Mouse (Mus musculus) mouse embryonic stem cell (cell line): ENCODE measurements around the gene Noc3l.

Source experiments
- in situ Hi-C, 2 experiments: fragments of 300-500 bp; cut with MboI; formaldehyde crosslinking; loops; 1 replicate in 1 of 2; 3 replicates in 1 of 2; pipeline ENCODE4 v1.14.3; 2019 to 2020; ENCODE audit warnings: low sequenced_read_pairs in 2 of 2, low pct_unique_long_range_greater_than_20kb in 1 of 2, mixed read lengths in 1 of 2; ENCODE audit not compliant: unreplicated experiment in 1 of 2

The Noc3l gene

DNA sequence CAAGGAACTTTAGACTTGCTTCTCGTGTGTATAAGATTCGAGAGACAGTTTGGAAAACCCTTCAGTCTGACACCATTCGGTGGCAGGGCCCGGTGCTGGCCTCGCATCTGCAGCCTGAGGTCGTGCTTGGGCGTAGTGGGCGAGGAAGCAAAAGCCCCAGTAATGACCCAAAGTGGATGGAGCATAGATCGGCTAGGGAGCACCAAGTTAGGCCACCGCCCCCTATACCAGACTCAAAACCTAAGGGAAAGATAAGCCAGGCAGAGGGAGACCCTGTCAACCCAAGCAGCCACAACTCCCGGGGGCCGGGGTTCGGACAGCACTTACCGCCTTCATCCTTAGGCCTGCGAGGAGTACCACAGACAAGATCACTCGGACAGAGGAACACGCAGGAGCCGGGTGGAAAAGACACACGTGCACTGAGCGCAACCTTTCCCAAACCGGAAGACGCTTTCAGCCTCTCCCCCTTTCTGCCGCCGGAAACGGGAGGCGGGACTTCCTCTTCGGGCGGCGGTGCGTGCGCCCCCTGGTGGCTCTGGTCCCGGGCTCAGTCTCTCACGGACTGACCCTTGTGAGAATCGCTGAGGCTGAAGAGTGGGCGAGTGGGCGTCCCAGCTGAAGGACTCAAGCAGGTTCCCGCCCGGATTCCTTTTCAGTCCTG lies at the start of gene Noc3l:
TSS of gene Noc3l (minus strand) at position 472 of the 661 bp plus-strand sequence.
- in situ Hi-C loops = loop anchor here in 1 of 2 experiments (25.0 kb wide), 1 partner anchor 118 kb away; the partner anchor contains the start of gene Hells

GRCm38 (mm10) chr19:38862523-38862922 lies 43.5 kb upstream of the Noc3l start:
- in situ Hi-C loops = no loop called here

GRCm38 (mm10) chr19:38858224-38858623 lies 39.2 kb upstream of the Noc3l start:
- in situ Hi-C loops = no loop called here

GRCm38 (mm10) chr19:38846373-38846772 lies 27.3 kb upstream of the Noc3l start:
- in situ Hi-C loops = no loop called here

DNA sequence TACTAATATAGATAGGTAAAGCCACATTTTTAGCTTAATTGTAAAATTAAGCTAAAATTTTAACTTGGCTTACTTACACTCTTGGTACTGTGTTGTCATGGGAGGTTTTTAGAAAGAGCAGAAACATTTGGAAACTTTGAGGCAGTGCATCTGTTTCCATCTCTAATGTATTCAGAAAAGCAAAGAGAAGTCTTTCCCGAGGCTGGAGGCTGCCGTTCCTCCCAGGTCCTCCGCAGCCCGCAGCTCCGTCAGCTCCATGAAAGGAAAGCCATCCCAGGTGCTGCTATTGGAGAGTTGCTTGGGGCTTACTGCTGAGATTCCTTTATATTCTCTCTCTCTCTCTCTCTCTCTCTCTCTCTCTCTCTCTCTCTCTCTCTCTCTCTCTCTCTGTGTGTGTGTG lies 25.8 kb upstream of the Noc3l start:
- in situ Hi-C loops = no loop called here

DNA sequence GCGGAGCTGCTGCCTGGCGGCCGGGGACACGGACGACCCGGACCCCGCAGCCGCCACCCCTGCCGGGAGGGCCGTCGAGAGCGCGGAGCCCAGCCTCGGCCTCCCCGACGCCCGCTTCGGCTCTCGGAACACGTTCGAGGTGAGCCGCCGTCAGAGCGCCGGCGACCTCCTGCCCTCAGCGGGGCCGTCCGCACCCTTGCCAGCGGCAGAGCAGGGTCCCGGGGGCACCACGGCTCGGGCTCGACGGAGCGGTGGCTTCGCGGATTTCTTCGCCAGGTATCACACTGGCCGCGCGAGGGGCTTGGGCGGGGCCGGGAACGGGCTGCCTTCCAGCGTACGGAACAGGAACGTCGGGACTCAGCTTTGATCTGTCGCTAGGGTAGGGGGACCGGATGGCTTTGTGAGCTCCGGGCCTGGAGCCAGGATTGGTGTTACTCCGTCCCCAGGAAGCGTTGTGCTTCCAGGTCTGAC lies 18.2 kb upstream of the Noc3l start:
- in situ Hi-C loops = no loop called here

DNA sequence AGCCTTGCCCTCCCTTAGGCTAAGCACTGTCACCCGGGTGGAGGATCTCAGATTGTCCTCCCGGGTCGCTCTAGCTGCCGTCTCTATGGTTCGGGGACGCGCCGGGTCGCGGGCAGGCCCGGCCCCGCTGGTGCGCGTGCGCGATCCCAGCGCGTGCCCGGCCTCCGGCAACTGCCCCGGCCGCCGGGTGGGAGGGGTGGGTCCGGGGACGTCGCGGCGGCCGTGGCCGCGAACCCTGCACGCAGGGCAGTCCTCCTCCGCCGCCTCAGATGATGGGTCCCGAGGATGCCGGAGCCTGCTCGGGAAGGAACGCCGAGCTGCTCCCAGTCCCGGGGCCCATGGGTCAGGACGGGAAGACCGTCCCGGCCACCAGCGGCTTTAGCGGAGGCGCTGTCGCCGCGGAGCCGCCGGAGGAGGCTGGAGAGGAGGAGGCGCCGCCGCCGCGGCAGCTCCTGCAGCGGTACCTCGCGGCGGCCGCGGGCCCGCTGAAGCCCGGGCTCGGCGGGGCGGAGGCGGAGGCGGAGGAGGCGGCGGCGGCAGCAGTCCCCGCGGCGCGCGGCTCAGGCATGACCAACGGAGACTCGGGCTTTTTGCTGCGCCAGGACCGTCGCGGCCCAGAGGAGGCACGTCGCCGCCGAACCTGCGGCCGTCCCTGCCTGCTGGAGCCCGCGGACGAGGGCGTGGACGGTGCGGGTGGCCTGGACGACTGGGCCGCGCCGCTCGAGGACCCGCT lies 17.6 kb upstream of the Noc3l start, which contains the start of gene Tbc1d12:
TSS of gene Tbc1d12 (plus strand) at position 142 of the 733 bp plus-strand sequence.
- in situ Hi-C loops = no loop called here

GRCm38 (mm10) chr19:38836084-38836437 lies 17.0 kb upstream of the Noc3l start:
- in situ Hi-C loops = no loop called here

DNA sequence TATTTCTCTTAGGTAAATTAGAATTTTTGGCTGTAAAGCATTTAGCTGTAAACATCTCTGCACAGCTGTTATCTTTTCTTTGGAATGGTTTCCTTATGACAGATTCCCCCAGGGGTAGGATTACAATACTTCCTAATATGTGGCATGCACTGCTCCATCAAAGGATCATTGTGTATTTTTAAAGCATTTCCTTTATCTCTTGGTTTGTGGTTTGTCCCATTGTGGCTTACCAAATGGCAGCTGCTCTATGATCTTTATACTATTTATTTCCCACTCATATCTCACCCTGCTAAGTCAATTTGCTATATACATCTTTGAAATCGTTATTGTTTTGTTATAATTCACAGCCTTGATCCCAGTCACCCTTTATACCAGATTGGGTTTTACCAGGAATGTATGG lies 14.2 kb upstream of the Noc3l start:
- in situ Hi-C loops = no loop called here

DNA sequence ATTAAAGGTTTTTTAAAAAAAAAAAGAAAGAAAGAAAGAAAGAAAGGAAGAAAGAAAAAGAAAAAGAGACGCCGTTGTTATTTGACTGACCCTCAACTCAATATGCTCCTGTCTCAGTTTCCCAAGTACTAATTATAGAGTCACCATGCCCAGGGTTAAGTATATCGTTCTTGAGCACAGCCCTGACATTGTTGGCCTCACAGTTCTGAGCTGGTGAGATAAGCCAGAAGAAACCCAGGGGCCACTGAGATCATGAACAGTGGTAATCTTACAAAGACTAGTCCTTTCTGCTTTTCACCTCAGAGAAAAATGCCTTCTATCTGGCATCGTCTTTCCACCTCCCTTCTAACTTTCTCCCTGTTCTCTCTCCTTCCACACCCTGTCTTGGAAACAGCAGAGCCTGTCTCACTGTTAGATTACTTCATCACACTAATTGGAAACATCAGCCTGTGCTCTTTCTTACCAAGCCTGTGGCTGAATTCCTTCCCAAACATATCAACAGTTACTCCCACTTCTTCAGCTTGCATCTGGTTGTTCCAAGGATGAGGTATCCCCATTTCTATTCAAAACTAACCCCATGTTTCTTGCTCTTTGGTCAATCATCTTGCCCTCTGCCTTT lies 1.3 kb upstream of the Noc3l start:
- in situ Hi-C loops = loop anchor here in 1 of 2 experiments (25.0 kb wide), 1 partner anchor 117 kb away; the partner anchor contains the start of gene Hells

DNA sequence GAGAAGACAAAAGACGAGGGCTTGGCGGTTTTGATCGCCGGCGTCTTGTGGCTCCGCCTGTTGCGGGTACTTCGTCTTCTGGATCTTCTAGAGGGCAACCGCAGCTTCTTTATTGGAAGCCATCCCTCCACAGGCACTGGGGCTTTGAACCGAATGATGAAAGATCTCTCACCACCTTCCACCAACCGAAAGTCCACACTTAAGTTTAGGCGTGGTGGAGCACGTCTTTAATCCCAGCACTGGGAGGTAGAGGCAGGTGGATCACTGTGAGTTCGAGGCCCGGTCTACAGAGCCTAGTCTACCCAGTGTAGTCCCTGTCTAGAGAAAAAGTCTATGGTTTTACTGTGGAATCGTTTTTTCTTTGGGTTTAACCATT lies 378 bp upstream of the Noc3l start:
- in situ Hi-C loops = loop anchor here in 1 of 2 experiments (25.0 kb wide), 1 partner anchor 118 kb away; the partner anchor contains the start of gene Hells

DNA sequence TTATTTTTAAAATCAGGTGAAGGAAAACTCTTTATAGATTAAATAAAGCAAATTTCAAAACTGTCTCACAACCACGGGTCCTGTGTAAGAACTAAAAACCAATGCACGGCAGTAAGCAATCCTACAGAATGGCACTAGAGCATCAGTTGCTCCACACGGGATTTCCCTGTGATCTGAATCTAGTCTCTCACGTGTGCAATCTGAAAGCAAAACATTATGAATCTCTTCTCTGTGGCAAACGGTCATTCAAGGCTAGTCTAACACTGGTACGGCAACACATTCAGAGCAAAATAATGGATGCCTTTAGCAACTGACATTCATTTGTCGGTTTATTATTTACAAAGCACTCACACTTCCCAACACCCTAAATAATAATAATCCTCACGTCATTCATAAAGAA lies 846 bp downstream of the Noc3l start:
- in situ Hi-C loops = loop anchor here in 1 of 2 experiments (25.0 kb wide), 1 partner anchor 119 kb away; the partner anchor contains the start of gene Hells

- in situ Hi-C loops = no loop called here
These were observed 20.2 kb downstream of the Noc3l start for GRCm38 (mm10) chr19:38798801-38799200.

DNA sequence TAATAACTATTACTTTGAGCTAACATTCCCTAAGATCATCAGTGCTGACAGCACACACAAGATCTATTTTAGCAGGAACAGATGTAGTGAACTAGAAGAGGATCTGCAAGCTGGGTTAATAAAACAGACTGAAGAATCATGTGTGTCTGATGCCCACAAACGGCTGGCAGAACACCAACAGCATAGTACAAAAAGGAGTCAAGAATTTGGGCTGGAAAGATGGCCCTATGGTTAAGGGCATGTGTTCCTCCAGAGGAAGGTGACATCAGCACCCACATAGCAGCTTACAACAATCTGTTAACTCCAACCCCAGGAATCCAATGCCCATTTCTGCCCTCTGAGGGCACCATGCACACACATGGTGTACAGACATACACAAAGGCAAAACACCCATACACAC lies 20.7 kb downstream of the Noc3l start:
- in situ Hi-C loops = no loop called here

DNA sequence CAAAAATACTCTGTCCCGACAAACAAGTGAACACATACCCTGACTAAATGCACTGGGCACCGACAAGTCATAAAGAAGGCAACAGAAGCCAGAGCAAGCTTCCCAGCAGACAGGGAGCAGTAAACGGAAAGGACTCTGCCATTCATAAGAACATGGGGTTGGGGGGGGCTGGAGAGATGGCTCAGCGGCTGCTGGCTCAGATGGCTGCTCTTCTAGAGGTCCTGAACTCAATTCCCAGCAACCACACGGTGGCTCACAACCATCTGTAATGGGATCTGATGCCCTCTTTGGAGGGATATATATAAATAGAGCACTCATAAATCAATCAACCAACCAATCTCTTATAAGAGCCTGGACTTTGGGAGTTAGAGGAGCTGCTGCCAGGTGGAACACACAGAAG lies 22.5 kb downstream of the Noc3l start:
- in situ Hi-C loops = no loop called here

DNA sequence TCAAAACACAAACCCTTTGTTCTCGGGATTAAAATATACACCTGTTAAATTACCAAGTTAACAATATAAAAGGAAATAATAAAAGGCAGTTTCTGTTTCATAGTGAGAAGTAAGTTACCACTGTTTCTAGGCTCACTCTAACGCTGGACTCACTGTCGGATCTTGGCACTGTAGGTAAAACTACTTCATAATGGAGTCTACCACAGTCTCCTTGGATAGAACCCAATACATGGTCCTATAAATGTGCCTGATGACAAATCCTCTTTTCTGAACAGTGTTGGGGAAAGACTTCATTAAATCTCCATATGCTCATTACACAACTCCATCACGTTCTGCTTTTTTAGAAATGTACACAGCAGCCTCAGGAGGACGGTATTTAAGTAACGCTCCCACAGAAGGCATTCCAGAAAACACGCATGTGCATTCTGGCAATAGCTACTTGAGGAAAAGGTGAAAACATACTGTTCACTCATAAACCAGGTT lies 25.4 kb downstream of the Noc3l start:
- in situ Hi-C loops = no loop called here

GRCm38 (mm10) chr19:38787756-38788155 lies 31.3 kb downstream of the Noc3l start:
- in situ Hi-C loops = no loop called here

- in situ Hi-C loops = no loop called here
These were observed 35.5 kb downstream of the Noc3l start for GRCm38 (mm10) chr19:38783542-38783941.

- in situ Hi-C loops = loop anchor here (10.0 kb wide), 1 partner anchor 334 kb away; no protein-coding TSS in a partner anchor
These were observed 40.2 kb downstream of the Noc3l start for GRCm38 (mm10) chr19:38778805-38779204.
